Mouse (Mus musculus) bone marrow, adult 2 months (tissue): ENCODE measurements around the gene Fam161b. TPM values are rescaled to one million over a fixed set of nuclear protein-coding genes. Genes with fewer than 3 reads are reported as not detected.

Experiments
- H3K27ac ChIP-seq: fragments of 200-500 bp; 2 replicates; pipeline ENCODE4 v1.5.1; 2012; ENCODE audit warnings: low read depth, mild to moderate bottlenecking, control low read depth, inconsistent platforms, low read length; ENCODE audit not compliant: control insufficient read depth, poor library complexity, insufficient read depth
- H3K4me1 ChIP-seq: fragments of 200-500 bp; 2 replicates; pipeline ENCODE4 v1.6.1; 2011; ENCODE audit warnings: low read length; ENCODE audit not compliant: control insufficient read depth, insufficient read depth
- H3K4me3 ChIP-seq: fragments of 200-500 bp; replicated peaks from 2 replicates; pipeline ENCODE3; 2011; ENCODE audit warnings: mild to moderate bottlenecking, low read depth, low read length, control low read depth; ENCODE audit not compliant: control insufficient read depth
- CTCF ChIP-seq: fragments of 200-500 bp; IDR thresholded peaks from 2 replicates; pipeline ENCODE4 v1.5.1; 2011; ENCODE audit warnings: low read length, control low read depth; ENCODE audit not compliant: control insufficient read depth, insufficient read depth
- POLR2A ChIP-seq: fragments of 200-500 bp; IDR thresholded peaks from 2 replicates; pipeline ENCODE4 v1.6.1; 2011; ENCODE audit warnings: low read depth, mild to moderate bottlenecking, control low read depth, low read length, borderline replicate concordance; ENCODE audit not compliant: control insufficient read depth
- WGBS: fragments of 180-500 bp; shearing (Covaris S2); methylation state at CpG from one replicate; pipeline ENCODE4 v1.1.7; 2018; 5-methylcytosine and 5-hydroxymethylcytosine counted together
- polyA plus RNA-seq: library from polyadenylated mRNA; stranded (reverse); fragments of >200 nt; gene quantifications from 2 replicates; pipeline ENCODE4 v1.2.4, GENCODE M21; 2011; ENCODE audit warnings: low replicate concordance; ENCODE audit not compliant: missing spikeins, insufficient read depth, insufficient read length

Gene Fam161b
- polyA plus RNA-seq, 1 experiment: 1.5 TPM

DNA sequence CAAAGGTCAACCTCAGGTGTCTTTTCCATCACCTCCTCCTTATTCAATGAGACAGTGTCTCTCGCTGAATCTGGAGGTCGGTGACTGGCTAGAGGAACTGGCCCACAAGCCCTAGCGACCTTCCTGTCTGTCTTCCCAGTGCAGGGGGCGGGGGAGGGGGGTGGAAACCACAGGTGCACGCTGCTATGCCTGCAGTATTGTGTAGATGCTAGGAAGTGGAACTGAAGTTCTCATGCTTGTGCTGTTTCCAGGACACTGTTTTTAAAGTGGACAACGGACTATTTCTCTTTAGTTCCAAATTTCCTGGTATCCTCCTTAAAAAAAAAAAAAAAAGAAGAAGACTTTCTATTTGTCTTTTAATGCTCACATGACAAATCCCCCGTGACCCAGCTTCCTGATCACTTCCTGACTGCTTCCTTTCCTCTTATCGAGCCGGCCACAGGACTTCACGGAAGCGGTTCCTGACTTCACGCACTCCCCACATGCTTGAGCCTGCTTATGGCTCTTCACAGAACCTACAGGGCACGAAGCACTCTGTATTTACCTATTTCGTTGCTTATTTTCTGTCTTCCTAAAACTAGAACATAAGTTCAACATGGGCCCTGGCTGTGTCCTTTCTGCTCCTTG lies 27.3 kb upstream of the Fam161b start:
- H3K4me1 ChIP-seq: peaks cover 2% of the 10 kb centered on the region; the same call in 1 of the 2 replicates
- WGBS: 10% methylated on average over 14 of the region's 14 CpGs
- peak overlapping the region; percentile 36 for H3K4me3 ChIP-seq
- TF ChIP-seq POLR2A (no peak), CTCF (no peak)
- peak overlapping the region; percentile 16 for H3K27ac ChIP-seq

DNA sequence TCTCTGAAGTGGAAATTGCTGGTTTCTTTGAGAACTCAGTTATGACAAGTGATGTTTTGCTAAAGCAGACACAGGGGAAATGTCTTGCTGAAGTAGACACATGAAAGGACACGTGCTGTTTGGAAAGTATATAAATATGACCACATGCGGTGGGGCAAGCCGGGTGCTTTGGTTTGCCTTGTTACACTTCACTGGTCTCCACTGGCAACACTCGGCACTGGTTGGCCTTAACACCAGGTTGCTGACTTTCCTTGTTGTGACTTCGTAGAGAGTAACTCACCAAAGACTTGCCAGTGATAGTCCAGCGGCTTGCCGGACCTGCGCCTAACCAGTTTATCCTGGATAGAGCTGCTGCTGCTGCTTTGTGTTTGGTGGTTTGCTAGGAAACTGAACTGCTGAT lies 26.5 kb upstream of the Fam161b start:
- Histone ChIP-seq H3K27ac (peak overlapping the region; percentile 43; the same call in 1 of the 2 replicates), H3K4me1 (peaks cover 2% of the 10 kb centered on the region; the same call in 1 of the 2 replicates), H3K4me3 (no peak overlapping the region)
- no peak for TF ChIP-seq CTCF
- TF ChIP-seq POLR2A: no peak
- WGBS: 86% methylated on average over 8 of the region's 8 CpGs

- TF ChIP-seq POLR2A (no peak), CTCF (no peak)
- no peak overlapping the region for H3K27ac ChIP-seq
- WGBS: 78% methylated on average over 4 of the region's 4 CpGs
These were observed 23.8 kb upstream of the Fam161b start for GRCm38 (mm10) chr12:84385408-84385807.

GRCm38 (mm10) chr12:84384644-84385081 lies 23.0 kb upstream of the Fam161b start:
- TF ChIP-seq POLR2A (no peak), CTCF (no peak)
- WGBS: 14% methylated on average over 5 of the region's 5 CpGs

More at GRCm38 (mm10) chr12:84385408-84385807, 23.8 kb upstream of the Fam161b start:
- H3K4me3 ChIP-seq: no peak overlapping the region
- peaks cover 2% of the 10 kb centered on the region; the same call in 1 of the 2 replicates for H3K4me1 ChIP-seq

GRCm38 (mm10) chr12:84382369-84382768 lies 20.7 kb upstream of the Fam161b start:
- Histone ChIP-seq H3K4me1 (peaks cover 2% of the 10 kb centered on the region; the same call in 1 of the 2 replicates), H3K27ac (no peak overlapping the region)
- WGBS: 90% methylated on average over 4 of the region's 4 CpGs

More at GRCm38 (mm10) chr12:84384644-84385081, 23.0 kb upstream of the Fam161b start:
- 0 out of 2 replicates have a peak overlapping the region, but pooled peaks have one; percentile 16 for H3K27ac ChIP-seq
- H3K4me1 ChIP-seq: peaks cover 2% of the 10 kb centered on the region; the same call in 1 of the 2 replicates
- no peak overlapping the region for H3K4me3 ChIP-seq

GRCm38 (mm10) chr12:84373831-84374481 lies 12.3 kb upstream of the Fam161b start:
- Histone ChIP-seq H3K4me3 (no peak overlapping the region), H3K4me1 (no peaks in the 10 kb centered on the region), H3K27ac (no peak overlapping the region)
- 80% methylated on average over 6 of the region's 6 CpGs for WGBS
- TF ChIP-seq POLR2A (no peak), CTCF (no peak)

More at GRCm38 (mm10) chr12:84382369-84382768, 20.7 kb upstream of the Fam161b start:
- H3K4me3 ChIP-seq: no peak overlapping the region
- TF ChIP-seq POLR2A: no peak

DNA sequence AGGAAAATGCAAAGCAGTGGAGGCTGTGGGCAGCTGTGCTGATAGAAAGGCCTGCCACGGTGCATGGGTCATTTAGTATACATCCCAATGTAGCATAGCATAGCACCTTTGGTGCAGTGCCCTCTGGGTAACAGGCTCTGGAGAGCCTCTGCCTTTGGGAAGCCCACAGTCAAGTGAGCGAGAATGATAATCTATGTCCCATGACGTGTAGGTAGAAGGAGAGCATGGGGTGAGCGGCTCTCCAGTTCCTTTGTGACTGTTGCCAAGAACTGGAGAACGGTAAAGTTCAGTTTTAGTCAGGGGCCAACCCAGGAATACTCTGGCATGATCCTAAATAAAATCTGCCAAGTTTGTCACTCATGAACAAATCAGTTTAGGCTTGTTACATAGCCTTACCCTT lies 10.0 kb upstream of the Fam161b start:
- 91% methylated on average over 5 of the region's 5 CpGs for WGBS

DNA sequence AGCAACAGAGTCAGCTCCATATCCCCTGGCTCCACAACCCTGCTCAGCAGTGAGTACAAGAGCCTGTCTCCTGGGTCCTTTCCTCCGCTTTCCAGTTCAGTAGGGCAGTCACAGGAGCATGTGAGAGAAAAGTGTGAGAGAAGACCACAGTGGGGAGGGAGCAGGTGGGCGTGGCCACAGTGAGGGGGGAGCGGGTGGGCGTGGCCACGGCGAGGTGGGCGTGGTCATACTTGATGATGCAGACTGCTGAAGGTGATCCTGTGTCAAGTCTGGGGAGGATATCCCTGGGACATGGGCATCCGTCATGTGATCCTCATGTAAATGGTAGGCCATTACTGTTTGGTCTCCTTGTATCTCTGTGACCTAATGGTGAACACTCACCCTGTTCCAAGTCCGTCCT lies 5.3 kb upstream of the Fam161b start:
- 75% methylated on average over 9 of the region's 9 CpGs for WGBS
- no peaks in the 10 kb centered on the region; the same call in 1 of the 2 replicates for H3K4me1 ChIP-seq
- no peak overlapping the region for H3K27ac ChIP-seq
- no peak overlapping the region for H3K4me3 ChIP-seq
- TF ChIP-seq POLR2A: no peak

More for the DNA sequence above, 10.0 kb upstream of the Fam161b start:
- Histone ChIP-seq H3K4me3 (no peak overlapping the region), H3K4me1 (no peaks in the 10 kb centered on the region; the same call in 1 of the 2 replicates), H3K27ac (no peak overlapping the region)
- no peak for TF ChIP-seq CTCF
- TF ChIP-seq POLR2A: no peak
